Mouse (Mus musculus): ENCODE measurements around the gene Pawr.

DNA sequence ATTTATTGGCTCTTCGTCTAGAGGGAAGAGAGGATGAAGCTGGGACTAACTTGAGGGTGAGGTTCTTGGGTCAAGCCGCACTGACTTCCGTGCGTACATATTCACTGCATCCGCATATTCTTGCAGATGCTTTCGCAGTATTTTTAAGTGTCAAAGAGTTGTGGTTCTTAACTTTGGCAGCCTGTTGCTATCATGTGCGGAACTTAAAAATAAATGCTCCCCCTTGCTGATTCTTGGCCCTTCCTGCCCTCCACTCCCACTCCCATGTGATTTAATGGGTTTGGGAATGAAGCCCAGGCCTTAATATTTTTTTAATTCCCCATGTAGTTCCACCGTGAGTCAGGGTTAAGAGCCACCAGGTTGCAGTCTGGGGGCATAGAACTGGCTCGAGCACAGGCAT lies 4.7 kb downstream of the Pawr start:
- TF ChIP-seq POLR2A (IDR thresholded peaks at IDR 0.05; ENCODE audit: control insufficient read depth, extremely low read depth, insufficient read depth, low read length, poor library complexity) (no peak), CTCF (IDR thresholded peaks at IDR 0.05; ENCODE audit: borderline replicate concordance, control insufficient read depth, extremely low read depth, insufficient read depth, low read length, poor library complexity) (no peak)

Data from thymus, adult 2 months (tissue).